Mouse (Mus musculus) ovary, adult 2 months (tissue): Measurements from ENCODE around the gene Ldhb. TPM values are rescaled to one million over a fixed set of nuclear protein-coding genes. Genes with fewer than 3 reads are reported as not detected.

ENCODE experiments used
- polyA plus RNA-seq: library from polyadenylated mRNA; depleted of rRNA; stranded (reverse); fragments of >200 nt; gene quantifications from 2 replicates; pipeline ENCODE4 v1.2.3, GENCODE M21; 2012; rRNA removed

Ldhb gene
- 363 and 401 TPM in 2 replicates for polyA plus RNA-seq

GRCm38 (mm10) chr6:142507785-142508162, at the start of gene Ldhb:
Ldhb (minus strand) TSS chr6:142507957.

GRCm38 (mm10) chr6:142472801-142473203, 35.0 kb downstream of the Ldhb start, which contains the start of gene Gys2:
Gys2 (minus strand) TSS chr6:142473109.

Other genes starting within 250 kb of the Ldhb start
- not detected in 2 replicates for gene Iapp, start 209.5 kb downstream of the Ldhb start, polyA plus RNA-seq
- gene Slco1a5, start 185.0 kb downstream of the Ldhb start, polyA plus RNA-seq: 0.07 TPM in 1 of 2 replicates, not detected in the other
- gene Pyroxd1, start 162.3 kb downstream of the Ldhb start, polyA plus RNA-seq: 3.9 and 4.9 TPM in 2 replicates
- gene Recql, start 120.9 kb downstream of the Ldhb start, polyA plus RNA-seq: 2.9 and 3.5 TPM in 2 replicates
- 4.3 and 6.6 TPM in 2 replicates for gene Golt1b, start 120.7 kb downstream of the Ldhb start, polyA plus RNA-seq
- 0.10 and 0.21 TPM in 2 replicates for gene Spx, start 94.5 kb downstream of the Ldhb start, polyA plus RNA-seq
- 0.33 and 0.42 TPM in 2 replicates for gene Gys2, start 34.8 kb downstream of the Ldhb start, polyA plus RNA-seq
- 22.7 and 24.4 TPM in 2 replicates for gene Kcnj8, start 63.7 kb upstream of the Ldhb start, polyA plus RNA-seq
- 5.2 and 6.8 TPM in 2 replicates for gene Abcc9, start 194.4 kb upstream of the Ldhb start, polyA plus RNA-seq
- gene Cmas, start 248.7 kb upstream of the Ldhb start, polyA plus RNA-seq: 26.6 and 34.8 TPM in 2 replicates